Mouse (Mus musculus): ENCODE data around the gene Casz1. TPM values are rescaled to one million over a fixed set of nuclear protein-coding genes. Genes with fewer than 3 reads are reported as not detected.
A peak's percentile ranks its signal among the peaks of the same experiment; 100 is the strongest.

The Casz1 gene
- polyA plus RNA-seq, 1 experiment from 2014 or later, result 6.3 TPM

- DNase-seq (ENCODE audit: low spot score), result no peak
- no peak overlapping the region for H3K4me3 ChIP-seq
- no peaks in the 10 kb centered on the region for H3K9me3 ChIP-seq (replicated peaks)
- peaks cover 100% of the 10 kb centered on the region for H3K27me3 ChIP-seq (ENCODE audit: low read depth, poor library complexity, severe bottlenecking)
- 68% methylated on average over 11 of the region's 11 CpGs for WGBS
- H3K4me1 ChIP-seq, result peaks cover 57% of the 10 kb centered on the region
- no peak overlapping the region for H3K27ac ChIP-seq (replicated peaks)
- H3K36me3 ChIP-seq, result no peaks in the 10 kb centered on the region
Measured at GRCm38 (mm10) chr4:148908214-148908681, 104.0 kb downstream of the Casz1 start.

- Histone ChIP-seq H3K27ac (replicated peaks) (no peak overlapping the region), H3K4me3 (no peak overlapping the region), H3K9me3 (replicated peaks) (no peaks in the 10 kb centered on the region), H3K36me3 (no peaks in the 10 kb centered on the region), H3K4me1 (peaks cover 60% of the 10 kb centered on the region), H3K27me3 (ENCODE audit: low read depth, poor library complexity, severe bottlenecking) (peaks cover 100% of the 10 kb centered on the region)
- DNase-seq (ENCODE audit: low spot score), result no peak
- 83% methylated on average over 15 of the region's 15 CpGs for WGBS
Measured at GRCm38 (mm10) chr4:148908760-148909510, 104.7 kb downstream of the Casz1 start.

DNA sequence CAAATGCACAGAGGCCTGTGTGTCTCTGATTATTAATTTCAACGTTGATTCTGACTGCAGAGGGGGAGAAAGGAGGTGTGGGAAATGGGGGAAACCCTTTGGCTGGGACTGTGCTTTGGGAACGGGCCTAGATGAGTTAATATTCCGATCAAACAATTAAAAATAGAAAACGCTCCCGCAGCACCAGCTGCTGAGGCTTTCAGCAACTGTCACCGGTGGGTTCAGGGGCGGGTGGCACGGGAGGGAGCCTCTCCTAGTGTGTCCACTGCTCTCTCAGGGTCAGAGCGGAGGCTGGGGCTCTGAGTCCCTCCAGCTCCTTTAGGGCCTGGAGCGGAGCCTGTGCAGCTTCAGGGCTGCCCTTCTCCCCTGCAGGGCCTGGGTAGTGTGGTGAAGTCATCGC is 105.3 kb downstream of the Casz1 start:
- Histone ChIP-seq H3K9me3 (replicated peaks) (no peaks in the 10 kb centered on the region), H3K27me3 (ENCODE audit: low read depth, poor library complexity, severe bottlenecking) (peaks cover 100% of the 10 kb centered on the region), H3K36me3 (no peaks in the 10 kb centered on the region), H3K4me3 (no peak overlapping the region), H3K27ac (replicated peaks) (no peak overlapping the region), H3K4me1 (peaks cover 65% of the 10 kb centered on the region)
- 92% methylated on average over 11 of the region's 11 CpGs for WGBS
- DNase-seq (ENCODE audit: low spot score), result no peak

DNA sequence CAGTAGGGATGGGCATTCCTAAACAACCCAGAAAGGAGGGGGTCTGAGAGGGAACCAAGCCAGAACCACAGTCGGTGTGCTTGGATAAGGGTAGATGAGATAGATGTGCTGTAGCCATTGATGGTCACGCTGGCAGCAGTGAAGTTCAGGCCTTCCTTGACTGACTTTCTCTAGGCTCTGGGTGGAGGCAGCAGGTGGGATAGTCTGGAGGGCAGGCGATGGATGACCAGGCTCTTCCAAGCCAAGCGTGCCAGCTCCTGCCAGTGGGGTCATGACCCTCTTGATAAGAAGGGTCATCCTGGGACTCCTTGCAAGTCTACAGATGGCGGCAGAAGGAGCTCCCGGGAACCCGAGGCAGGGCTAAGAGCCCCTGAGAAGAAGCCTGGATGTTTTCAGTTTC is 107.9 kb downstream of the Casz1 start:
- H3K4me1 ChIP-seq, result peaks cover 84% of the 10 kb centered on the region

DNA sequence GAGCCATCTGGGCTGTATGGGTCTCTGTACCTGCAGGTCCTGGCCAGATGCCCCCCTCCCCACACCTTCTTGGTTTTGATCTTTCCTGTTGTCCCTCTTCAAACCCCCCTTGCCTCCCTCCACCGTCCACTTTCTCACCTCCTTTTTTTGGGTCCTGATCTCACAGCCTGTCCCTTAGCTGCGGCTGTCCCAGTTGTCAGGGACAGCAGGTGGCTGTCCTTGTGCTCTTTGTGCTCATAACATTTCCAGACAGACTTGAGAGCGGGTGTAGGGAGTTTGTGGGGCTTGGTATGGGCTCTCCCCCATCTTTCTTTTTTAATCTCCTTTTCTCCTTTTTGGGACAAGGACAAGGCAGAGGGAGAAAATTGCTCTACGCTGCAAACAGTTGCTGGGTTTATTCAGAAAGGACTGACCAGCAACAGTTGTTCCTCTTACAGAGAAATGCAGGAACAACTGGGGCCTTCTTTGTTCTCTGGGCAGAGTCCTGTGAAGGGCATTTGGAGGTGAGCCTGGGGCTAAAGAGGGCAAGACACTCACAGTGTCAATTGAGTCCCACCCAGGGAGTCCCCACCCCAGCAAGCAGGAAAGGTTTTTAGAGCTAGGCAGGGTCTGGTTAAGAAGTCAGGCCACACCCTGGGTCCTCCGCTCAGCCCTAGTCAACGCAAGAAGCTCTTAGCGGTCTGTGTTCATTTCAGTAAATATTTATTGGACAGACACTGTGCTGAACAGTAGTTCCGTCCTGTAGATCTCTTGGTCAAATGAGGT is 108.8 kb downstream of the Casz1 start:
- Histone ChIP-seq H3K36me3 (no peaks in the 10 kb centered on the region), H3K27me3 (ENCODE audit: low read depth, poor library complexity, severe bottlenecking) (peaks cover 100% of the 10 kb centered on the region), H3K9me3 (replicated peaks) (no peaks in the 10 kb centered on the region), H3K27ac (replicated peaks) (0 out of 2 replicates have a peak overlapping the region, but pooled peaks have one; percentile 13), H3K4me3 (no peak overlapping the region), H3K4me1 (peaks cover 82% of the 10 kb centered on the region)
- WGBS, result 59% methylated on average over 8 of the region's 8 CpGs
- DNase-seq (ENCODE audit: low spot score), result no peak

More for the DNA sequence above, 107.9 kb downstream of the Casz1 start:
- Histone ChIP-seq H3K27me3 (ENCODE audit: low read depth, poor library complexity, severe bottlenecking) (peaks cover 100% of the 10 kb centered on the region), H3K9me3 (replicated peaks) (no peaks in the 10 kb centered on the region), H3K36me3 (no peaks in the 10 kb centered on the region), H3K4me3 (no peak overlapping the region), H3K27ac (replicated peaks) (no peak overlapping the region)
- DNase-seq (ENCODE audit: low spot score), result no peak
- WGBS, result 59% methylated on average over 7 of the region's 7 CpGs

DNA sequence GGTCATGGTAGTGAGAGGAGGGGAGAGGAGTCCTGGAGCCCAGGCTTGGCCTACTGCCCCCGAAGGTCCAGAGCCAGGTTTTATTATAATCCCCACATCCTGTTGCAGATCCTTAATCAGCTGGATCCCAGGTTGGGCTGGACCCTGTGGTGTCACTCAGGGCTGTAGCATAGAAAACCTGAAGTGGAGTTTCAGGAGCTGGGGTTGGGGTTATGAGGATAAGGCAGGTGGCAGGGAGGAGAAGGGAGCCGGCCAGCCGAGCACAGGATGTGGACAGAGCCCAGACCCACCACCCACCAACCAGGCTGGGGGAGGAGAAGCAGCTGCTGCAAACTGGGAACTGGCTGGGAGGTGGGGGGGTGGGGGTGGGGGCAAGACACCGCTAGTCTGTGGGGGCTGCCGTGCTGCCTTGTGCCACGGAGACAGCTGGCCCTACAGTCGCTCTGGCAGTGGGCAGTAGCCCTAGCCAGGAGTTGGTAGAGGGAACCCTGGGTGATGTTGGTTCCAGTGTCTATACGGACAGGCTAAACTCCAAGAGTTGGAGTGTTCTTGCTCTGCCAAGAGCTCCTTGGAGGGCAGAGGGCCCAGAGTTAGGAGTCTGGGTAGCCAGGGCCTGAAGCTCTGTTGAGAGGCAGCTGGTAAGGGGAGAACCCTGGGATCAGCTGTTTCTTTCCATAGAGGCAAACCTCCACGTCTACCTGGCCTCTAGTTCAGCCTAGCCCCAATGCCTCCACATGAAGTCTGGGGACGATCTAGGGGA is 110.8 kb downstream of the Casz1 start:
- H3K36me3 ChIP-seq, result no peaks in the 10 kb centered on the region

GRCm38 (mm10) chr4:148915849-148916248 is 111.6 kb downstream of the Casz1 start:
- Histone ChIP-seq H3K4me3 (no peak overlapping the region), H3K27ac (replicated peaks) (no peak overlapping the region), H3K27me3 (ENCODE audit: low read depth, poor library complexity, severe bottlenecking) (peaks cover 100% of the 10 kb centered on the region), H3K36me3 (no peaks in the 10 kb centered on the region), H3K4me1 (peaks cover 79% of the 10 kb centered on the region), H3K9me3 (replicated peaks) (no peaks in the 10 kb centered on the region)
- 90% methylated on average over 15 of the region's 15 CpGs for WGBS
- DNase-seq (ENCODE audit: low spot score), result no peak

More for the DNA sequence above, 110.8 kb downstream of the Casz1 start:
- Histone ChIP-seq H3K27me3 (ENCODE audit: low read depth, poor library complexity, severe bottlenecking) (peaks cover 100% of the 10 kb centered on the region), H3K4me1 (peaks cover 71% of the 10 kb centered on the region), H3K4me3 (no peak overlapping the region), H3K9me3 (replicated peaks) (no peaks in the 10 kb centered on the region), H3K27ac (replicated peaks) (peak overlapping the region; percentile 64)
- 54% methylated on average over 10 of the region's 10 CpGs for WGBS
- peak; percentile 84 for DNase-seq (ENCODE audit: low spot score)

DNA sequence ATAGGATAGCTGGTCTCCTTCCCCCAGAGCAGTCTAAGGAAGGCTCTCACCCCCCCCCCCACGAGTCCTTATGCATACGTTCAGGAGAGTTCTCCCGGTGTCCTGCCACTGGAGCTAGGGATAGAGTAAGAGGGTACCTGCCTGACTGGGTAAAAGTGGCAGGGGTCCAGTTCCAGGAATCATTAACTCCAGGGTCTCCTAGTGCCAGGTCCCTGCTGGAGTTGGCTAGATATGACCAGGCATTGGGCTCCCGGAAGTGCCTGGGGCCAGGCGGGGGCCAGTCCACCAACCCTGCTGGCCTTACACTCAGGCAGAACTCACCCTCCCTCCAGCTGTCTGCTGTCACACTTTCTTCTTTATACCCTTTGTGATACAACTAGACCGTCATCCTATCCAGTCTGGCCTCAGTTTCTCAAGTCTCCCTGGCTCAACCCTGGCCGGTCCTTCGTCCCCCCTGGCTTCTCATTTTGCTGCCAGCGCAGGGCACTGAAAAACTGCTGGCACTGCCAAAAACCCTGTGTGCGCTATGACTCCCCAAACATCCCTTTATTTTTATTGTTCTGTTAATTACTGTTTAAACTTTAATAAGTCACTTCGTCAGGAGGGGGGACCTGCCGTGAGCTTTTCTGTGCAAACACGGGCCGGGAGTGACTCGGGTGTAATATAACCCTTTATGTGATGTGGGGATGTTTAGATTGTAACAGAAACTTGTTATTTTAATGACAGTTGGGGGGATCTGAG is 114.6 kb downstream of the Casz1 start:
- no peak overlapping the region for H3K4me3 ChIP-seq
- WGBS, result 75% methylated on average over 15 of the region's 15 CpGs
- no peak for DNase-seq (ENCODE audit: low spot score)
- H3K27me3 ChIP-seq (ENCODE audit: low read depth, poor library complexity, severe bottlenecking), result peaks cover 100% of the 10 kb centered on the region
- H3K27ac ChIP-seq (replicated peaks), result no peak overlapping the region
- peaks cover 79% of the 10 kb centered on the region for H3K4me1 ChIP-seq
- H3K9me3 ChIP-seq (replicated peaks), result no peaks in the 10 kb centered on the region
- no peaks in the 10 kb centered on the region for H3K36me3 ChIP-seq

DNA sequence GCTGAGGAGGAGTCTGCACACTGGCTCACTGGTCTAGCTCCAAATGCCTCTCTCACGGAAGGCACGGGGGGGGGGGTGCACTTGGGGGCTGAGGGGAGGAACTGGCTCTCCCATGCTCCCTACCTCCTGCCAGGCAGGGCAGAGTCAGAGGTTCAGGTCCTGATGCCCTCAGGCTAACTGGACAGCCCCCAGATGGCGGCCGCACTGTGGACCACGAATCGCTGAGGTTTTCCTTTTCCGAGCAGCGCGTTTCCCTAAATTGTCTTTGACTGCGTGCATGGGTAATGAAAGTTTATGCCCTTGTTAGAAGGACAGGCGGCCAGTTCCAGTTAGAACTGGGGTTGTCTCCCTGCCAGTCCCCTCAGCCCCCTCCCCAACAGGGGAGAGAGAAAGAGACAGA is 116.4 kb downstream of the Casz1 start:
- DNase-seq (ENCODE audit: low spot score), result no peak
- H3K9me3 ChIP-seq (replicated peaks), result no peaks in the 10 kb centered on the region
- H3K36me3 ChIP-seq, result no peaks in the 10 kb centered on the region
- H3K4me3 ChIP-seq, result no peak overlapping the region
- peaks cover 79% of the 10 kb centered on the region for H3K4me1 ChIP-seq
- peaks cover 100% of the 10 kb centered on the region for H3K27me3 ChIP-seq (ENCODE audit: low read depth, poor library complexity, severe bottlenecking)
- no peak overlapping the region; the same call in 1 of the 2 replicates for H3K27ac ChIP-seq (replicated peaks)
- WGBS, result 76% methylated on average over 11 of the region's 11 CpGs

DNA sequence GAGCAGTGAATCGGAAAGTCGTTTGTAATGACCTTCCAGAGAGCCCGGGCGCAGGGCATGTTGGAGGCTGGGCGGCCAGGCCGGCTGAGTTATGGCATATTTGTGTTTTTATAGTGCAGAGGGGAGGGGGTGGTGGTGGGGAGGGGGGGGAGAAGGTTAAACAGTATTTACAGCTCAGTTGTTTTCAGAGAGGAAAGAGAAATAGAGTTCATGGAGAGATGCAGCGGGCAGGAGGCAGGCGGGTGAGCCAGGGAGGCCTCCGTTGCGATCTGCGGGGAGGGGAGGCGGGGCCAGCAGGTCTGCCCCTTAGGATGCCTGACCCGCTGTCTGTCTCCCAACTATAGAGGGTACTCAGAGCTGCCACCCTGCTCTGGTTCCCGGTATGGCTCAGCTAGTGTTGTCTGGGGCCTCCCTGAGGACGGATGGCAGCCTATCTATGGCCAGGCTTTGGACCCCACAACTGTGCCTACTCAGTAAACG is 118.0 kb downstream of the Casz1 start:
- Histone ChIP-seq H3K9me3 (replicated peaks) (no peaks in the 10 kb centered on the region), H3K4me1 (peaks cover 81% of the 10 kb centered on the region), H3K4me3 (peak overlapping the region; percentile 44), H3K27me3 (ENCODE audit: low read depth, poor library complexity, severe bottlenecking) (peaks cover 100% of the 10 kb centered on the region), H3K36me3 (no peaks in the 10 kb centered on the region), H3K27ac (replicated peaks) (peak overlapping the region; percentile 69)
- WGBS, result 11% methylated on average over 16 of the region's 16 CpGs
- peak; percentile 47 for DNase-seq (ENCODE audit: low spot score)

GRCm38 (mm10) chr4:148923414-148923813 is 119.2 kb downstream of the Casz1 start:
- 85% methylated on average over 9 of the region's 9 CpGs for WGBS
- no peak for DNase-seq (ENCODE audit: low spot score)
- H3K27me3 ChIP-seq (ENCODE audit: low read depth, poor library complexity, severe bottlenecking), result peaks cover 100% of the 10 kb centered on the region
- no peaks in the 10 kb centered on the region for H3K9me3 ChIP-seq (replicated peaks)
- H3K36me3 ChIP-seq, result no peaks in the 10 kb centered on the region
- no peak overlapping the region for H3K4me3 ChIP-seq
- no peak overlapping the region for H3K27ac ChIP-seq (replicated peaks)
- peaks cover 85% of the 10 kb centered on the region for H3K4me1 ChIP-seq

DNA sequence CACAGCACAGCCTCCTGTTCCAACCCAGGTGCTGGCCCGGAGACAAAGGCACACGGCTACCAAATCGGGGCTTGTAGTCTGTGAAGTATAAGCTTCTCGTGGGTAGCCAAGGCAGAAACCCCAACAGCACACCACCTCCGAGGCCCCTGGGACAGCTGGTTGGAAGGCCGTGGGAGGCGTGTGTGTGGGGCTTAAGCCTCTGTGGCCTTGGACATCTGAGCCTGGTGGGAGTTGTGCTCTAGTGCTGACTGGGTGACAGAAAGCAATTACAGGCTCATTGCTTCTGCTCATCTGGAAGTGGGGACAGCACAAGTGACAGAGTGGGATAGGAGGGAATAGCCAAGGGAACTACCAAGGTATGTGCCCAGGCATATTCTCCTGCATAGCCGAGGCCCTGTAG is 119.7 kb downstream of the Casz1 start:
- Histone ChIP-seq H3K4me1 (peaks cover 85% of the 10 kb centered on the region), H3K27ac (replicated peaks) (0 out of 2 replicates have a peak overlapping the region, but pooled peaks have one; percentile 42), H3K36me3 (no peaks in the 10 kb centered on the region), H3K9me3 (replicated peaks) (no peaks in the 10 kb centered on the region), H3K27me3 (ENCODE audit: low read depth, poor library complexity, severe bottlenecking) (peaks cover 100% of the 10 kb centered on the region), H3K4me3 (no peak overlapping the region)
- DNase-seq (ENCODE audit: low spot score), result no peak
- 72% methylated on average over 8 of the region's 8 CpGs for WGBS
